ENCODE assay signal across 14 mouse cellular contexts in genomic region chr16:21913347-21913746, GRCm38 (mm10). TPM values are rescaled to one million over a fixed set of nuclear protein-coding genes. Genes with fewer than 3 reads are reported as not detected.
DNase-seq lines count a peak whose midpoint lies in the region; ATAC-seq and TF ChIP-seq lines count a peak whose summit lies in the region.
"Had no signal": no experiment of that assay in that cellular context is flagged by ENCODE, and none has a peak within 500 bp of the region (broad histone marks: within the 10 kb centered on the region; RNA-seq: fewer than 3 reads in every experiment).

No protein-coding gene starts in this region.

- 0 out of 2 replicates have a peak, but pooled peaks cover under 1% of the 10 kb centered on the region for H3K9me3 ChIP-seq in liver, embryonic 12.5 days (replicated peaks)
- no peaks in the 10 kb centered on the region for H3K9me3 ChIP-seq in CH12.LX (replicated peaks; ENCODE audit: low read length)
- H3K9me3 ChIP-seq: embryonic facial prominence, embryonic 12.5 days; liver, embryonic 15.5 days had no signal

- H3K4me1 ChIP-seq in liver, adult 2 months (ENCODE audit: control insufficient read depth, insufficient read depth, low read length), result no peaks in the 10 kb centered on the region
- H3K4me1 ChIP-seq in liver, embryonic 12.5 days, result no peaks in the 10 kb centered on the region
- H3K4me1 ChIP-seq in CH12.LX (ENCODE audit: control insufficient read depth in 1 of 2, insufficient read depth in 2 of 2), result peaks cover 8 to 25% of the 10 kb centered on the region in 2 experiments; a peak in 3 of 4 replicates
- H3K4me1 ChIP-seq: liver, embryonic 15.5 days had no signal

- dilution Hi-C loops in CH12.LX (cut with MboI; ENCODE audit: extremely low pct_ligation_motif_present, extremely low pct_unique_long_range_greater_than_20kb, low sequenced_read_pairs), result no loop called here

- no peak for ATAC-seq in liver, embryonic 12.5 days
- peak; percentile 68 for ATAC-seq in megakaryocyte, adult 5-6 weeks (ENCODE audit: poor library complexity, severe bottlenecking)
- ATAC-seq: hindbrain, embryonic 16.5 days had no signal

- no peaks in the 10 kb centered on the region for H3K79me2 ChIP-seq in liver, adult 2 months (ENCODE audit: control insufficient read depth, insufficient read depth, low read length)
- H3K79me2 ChIP-seq in CH12.LX (replicated peaks; ENCODE audit: control insufficient read depth, extremely low read depth, insufficient read depth, poor library complexity, severe bottlenecking), result no peaks in the 10 kb centered on the region

- TF ChIP-seq EP300 in CH12.LX (IDR thresholded peaks at IDR 0.05; ENCODE audit: low read length), result no peak

- H3K27me3 ChIP-seq in liver, adult 2 months (ENCODE audit: control insufficient read depth, insufficient read depth, low read length), result no peaks in the 10 kb centered on the region
- H3K27me3 ChIP-seq in liver, embryonic 12.5 days (replicated peaks), result no peaks in the 10 kb centered on the region
- no peaks in the 10 kb centered on the region for H3K27me3 ChIP-seq in CH12.LX (replicated peaks)
- H3K27me3 ChIP-seq: embryonic facial prominence, embryonic 12.5 days; liver, embryonic 15.5 days had no signal

- H3K27ac ChIP-seq in liver, adult 2 months (replicated peaks; ENCODE audit: insufficient read depth, low read depth, low read length), result no peak overlapping the region
- H3K27ac ChIP-seq in liver, embryonic 12.5 days, result no peak overlapping the region
- no peak overlapping the region for H3K27ac ChIP-seq in CH12.LX (ENCODE audit: insufficient read depth, low read depth)
- H3K27ac ChIP-seq: embryonic facial prominence, embryonic 12.5 days; layer of hippocampus, adult 2 months; liver, embryonic 15.5 days; stomach, postnatal 0 days had no signal

- peaks cover 67% of the 10 kb centered on the region for H3K36me3 ChIP-seq in liver, adult 2 months (ENCODE audit: control insufficient read depth, insufficient read depth, low read length)
- H3K36me3 ChIP-seq in liver, embryonic 12.5 days, result no peaks in the 10 kb centered on the region; the same call in 1 of the 2 replicates
- H3K36me3 ChIP-seq in CH12.LX (replicated peaks in 1 of 2; ENCODE audit: control insufficient read depth in 1 of 2, insufficient read depth in 1 of 2, low read length in 1 of 2), result peaks cover 0 to 19% of the 10 kb centered on the region in 2 experiments

- in situ Hi-C loops in CH12.LX (cut with MboI; ENCODE audit: low pct_ligation_motif_present, low pct_unique_long_range_greater_than_20kb, low sequenced_read_pairs), result no loop called here

- H3K9ac ChIP-seq in liver, adult 2 months (ENCODE audit: low read depth, low read length), result no peak overlapping the region
- no peak overlapping the region for H3K9ac ChIP-seq in liver, embryonic 12.5 days
- no peak overlapping the region for H3K9ac ChIP-seq in CH12.LX (ENCODE audit: insufficient read depth, low read depth)
- H3K9ac ChIP-seq: embryonic facial prominence, embryonic 12.5 days; liver, embryonic 15.5 days had no signal

- no peak for TF ChIP-seq POLR2A in liver, adult 2 months (IDR thresholded peaks at IDR 0.05; ENCODE audit: extremely low read depth, insufficient read depth, low read length)
- TF ChIP-seq POLR2A in CH12.LX (IDR thresholded peaks at IDR 0.05; ENCODE audit: low read depth, low read length), result no peak

- no peak for TF ChIP-seq CTCF in liver, adult 2 months (IDR thresholded peaks at IDR 0.05; ENCODE audit: low read depth, low read length)
- TF ChIP-seq CTCF in CH12.LX (conservative IDR thresholded peaks at IDR 0.05 in 1 of 2, IDR thresholded peaks at IDR 0.05 in 1 of 2; ENCODE audit: low read depth in 2 of 2, low read length in 2 of 2), result no peak

- no peak overlapping the region for H3K4me3 ChIP-seq in liver, adult 2 months (ENCODE audit: insufficient read depth, low read depth, low read length)
- no peak overlapping the region for H3K4me3 ChIP-seq in liver, embryonic 12.5 days
- H3K4me3 ChIP-seq in CH12.LX (replicated peaks in 1 of 3; ENCODE audit: low read depth in 2 of 3, low read length in 2 of 3, poor library complexity in 1 of 3), result no peak overlapping the region
- H3K4me3 ChIP-seq: embryonic facial prominence, embryonic 12.5 days; layer of hippocampus, adult 2 months; liver, embryonic 15.5 days had no signal

- peak; percentile 19 for DNase-seq in liver, adult 2 months (ENCODE audit: extremely low read depth, low read depth, low spot score)
- DNase-seq in 416B (ENCODE audit: low read depth) (peak; percentile 46), CH12.LX (ENCODE audit: extremely low read depth) (peak; percentile 81)
- no peak for DNase-seq in adrenal gland, postnatal 36 days
- DNase-seq in kidney, adult 18-20 months, result no peak
- DNase-seq: cerebellum, postnatal 14 days; kidney, adult 9 months had no signal

- 86% methylated on average over 6 of the region's 6 CpGs for WGBS in liver, adult 2 months
- WGBS in liver, embryonic 12.5 days (ENCODE audit: insufficient replicate concordance), result 58% methylated on average over 6 of the region's 6 CpGs

- TF ChIP-seq RAD21 in CH12.LX (IDR thresholded peaks at IDR 0.05; ENCODE audit: low read depth, low read length), result no peak

- no peak overlapping the region for H3K4me2 ChIP-seq in liver, embryonic 12.5 days
- no peak overlapping the region for H3K4me2 ChIP-seq in CH12.LX (ENCODE audit: insufficient read depth, low read depth, poor library complexity, severe bottlenecking)
- H3K4me2 ChIP-seq: embryonic facial prominence, embryonic 12.5 days; liver, embryonic 15.5 days had no signal

TF ChIP-seq in CH12.LX, 34 proteins besides CTCF, POLR2A, EP300 and RAD21:
- TF ChIP-seq USF2 (conservative IDR thresholded peaks at IDR 0.05; ENCODE audit: low read depth, low read length), result peak; percentile 49
- no peak for TF ChIP-seq UBTF (IDR thresholded peaks at IDR 0.05; ENCODE audit: low read depth, low read length)
- TF ChIP-seq ETS1 (conservative IDR thresholded peaks at IDR 0.05; ENCODE audit: low read depth, low read length), result no peak
- no peak for TF ChIP-seq KAT2A (IDR thresholded peaks at IDR 0.05; ENCODE audit: insufficient replicate concordance, low read length)
- peak; percentile 37; the same call in 1 of the 2 replicates for TF ChIP-seq BHLHE40 (IDR thresholded peaks at IDR 0.05; ENCODE audit: low read depth, low read length)
- TF ChIP-seq MXI1 (IDR thresholded peaks at IDR 0.05; ENCODE audit: low read depth, low read length), result no peak
- no peak; the same call in 1 of the 2 replicates for TF ChIP-seq USF1 (IDR thresholded peaks at IDR 0.05; ENCODE audit: low read depth, low read length)
- no peak for TF ChIP-seq CHD2 (IDR thresholded peaks at IDR 0.05; ENCODE audit: low read length)
- TF ChIP-seq SIN3A (IDR thresholded peaks at IDR 0.05; ENCODE audit: low read length), result no peak
- TF ChIP-seq MEF2A (IDR thresholded peaks at IDR 0.05; ENCODE audit: borderline replicate concordance, low read depth, low read length), result peak; percentile 96
- TF ChIP-seq NRF1 (IDR thresholded peaks at IDR 0.05; ENCODE audit: low read depth, low read length), result no peak
- peak; percentile 62 for TF ChIP-seq ELF1 (IDR thresholded peaks at IDR 0.05; ENCODE audit: low read depth, low read length)
- TF ChIP-seq E2F4 (IDR thresholded peaks at IDR 0.05; ENCODE audit: insufficient replicate concordance, low read depth, low read length), result no peak
TF ChIP-seq in CH12.LX: peak in this region for 4.

RNA-seq across cellular contexts. Expression of gene Tmem41a, which starts 34.0 kb away (rescaled TPM):
- 4.3 and 6.0 TPM in 2 replicates for total RNA-seq in liver, adult 2 months (2014; rRNA removed)
- polyA plus RNA-seq in liver, adult 2 months (2012; rRNA removed), result 8.2 and 8.6 TPM in 2 replicates
- 31.7 and 32.8 TPM in 2 replicates for polyA plus RNA-seq in liver, embryonic 12.5 days (2016; fragmentation: Nextera tagmentation; extraction: Ambion mirVana)
- 43.5 and 52.4 TPM in 2 replicates for total RNA-seq in CH12.LX (2012; rRNA removed)
- total RNA-seq in CH12.LX (2014; rRNA removed), result 59.9 and 62.0 TPM in 2 replicates
- polyA plus RNA-seq in CH12.LX (2012; ENCODE audit: insufficient read length, low read depth), result 87.1 and 93.9 TPM in 2 replicates
- 7.9 and 8.0 TPM in 2 replicates for total RNA-seq in megakaryocyte, adult 5-6 weeks (2015)
- 3.0 and 4.1 TPM in 2 replicates for total RNA-seq in megakaryocyte, adult 5-6 weeks (2017)
- total RNA-seq in adrenal gland, postnatal 36 days (2021), result 10 to 100 TPM; 17.3 to 19.9 TPM

Comparison
In these comparisons a context has a peak if more than half of its experiments do, and no peak if none do; other contexts are left out.
1. DNase-seq: peak in liver, adult 2 months (single experiment), 416B (single experiment) and CH12.LX (single experiment); none in adrenal gland, postnatal 36 days (0 of 2) and kidney, adult 18-20 months (single experiment).